Mouse (Mus musculus): ENCODE data around the gene Vps13d. TPM values are rescaled to one million over a fixed set of nuclear protein-coding genes. Genes with fewer than 3 reads are reported as not detected.

Vps13d gene
- polyA plus RNA-seq, 1 experiment from 2014 or later = 12.6 TPM

- Histone ChIP-seq H3K9ac (ENCODE audit: low read depth, low read length) (no peak overlapping the region), H3K27ac (ENCODE audit: low read depth, low read length) (no peak overlapping the region), H3K27me3 (ENCODE audit: control insufficient read depth, insufficient read depth, low read length) (no peaks in the 10 kb centered on the region), H3K4me2 (replicated peaks; ENCODE audit: low read depth, low read length) (no peak overlapping the region), H3K9me3 (ENCODE audit: control insufficient read depth, low read length) (no peaks in the 10 kb centered on the region), H3K4me3 (ENCODE audit: low read length) (no peak overlapping the region), H3K4me1 (ENCODE audit: control insufficient read depth, insufficient read depth, low read length) (0 out of 2 replicates have a peak, but pooled peaks cover 6% of the 10 kb centered on the region), H3K36me3 (ENCODE audit: control insufficient read depth, insufficient read depth, low read length) (no peaks in the 10 kb centered on the region)
- 73% methylated on average over 2 of the region's 2 CpGs for WGBS
- no peak for ATAC-seq (ENCODE audit: low FRiP score, low TSS enrichment)
Measured at GRCm38 (mm10) chr4:145215396-145215795, 20.6 kb upstream of the Vps13d start.

GRCm38 (mm10) chr4:145214786-145215174 is 20.0 kb upstream of the Vps13d start:
- no peak overlapping the region for H3K9ac ChIP-seq (ENCODE audit: low read depth, low read length)
- H3K27me3 ChIP-seq (ENCODE audit: control insufficient read depth, insufficient read depth, low read length) = no peaks in the 10 kb centered on the region
- H3K36me3 ChIP-seq (ENCODE audit: control insufficient read depth, insufficient read depth, low read length) = no peaks in the 10 kb centered on the region
- no peak overlapping the region for H3K4me2 ChIP-seq (replicated peaks; ENCODE audit: low read depth, low read length)
- H3K27ac ChIP-seq (ENCODE audit: low read depth, low read length) = no peak overlapping the region
- peak; percentile 71 for ATAC-seq (ENCODE audit: low FRiP score, low TSS enrichment)
- H3K9me3 ChIP-seq (ENCODE audit: control insufficient read depth, low read length) = no peaks in the 10 kb centered on the region
- 42% methylated on average over 6 of the region's 6 CpGs for WGBS
- no peak overlapping the region for H3K4me3 ChIP-seq (ENCODE audit: low read length)
- 0 out of 2 replicates have a peak, but pooled peaks cover 6% of the 10 kb centered on the region for H3K4me1 ChIP-seq (ENCODE audit: control insufficient read depth, insufficient read depth, low read length)

GRCm38 (mm10) chr4:145213999-145214785 is 19.4 kb upstream of the Vps13d start:
- H3K4me2 ChIP-seq (replicated peaks; ENCODE audit: low read depth, low read length) = no peak overlapping the region
- no peak overlapping the region for H3K27ac ChIP-seq (ENCODE audit: low read depth, low read length)
- H3K27me3 ChIP-seq (ENCODE audit: control insufficient read depth, insufficient read depth, low read length) = no peaks in the 10 kb centered on the region
- 38% methylated on average over 8 of the region's 8 CpGs for WGBS
- H3K4me1 ChIP-seq (ENCODE audit: control insufficient read depth, insufficient read depth, low read length) = 0 out of 2 replicates have a peak, but pooled peaks cover 6% of the 10 kb centered on the region
- H3K9ac ChIP-seq (ENCODE audit: low read depth, low read length) = no peak overlapping the region
- H3K4me3 ChIP-seq (ENCODE audit: low read length) = no peak overlapping the region
- no peaks in the 10 kb centered on the region for H3K36me3 ChIP-seq (ENCODE audit: control insufficient read depth, insufficient read depth, low read length)
- H3K9me3 ChIP-seq (ENCODE audit: control insufficient read depth, low read length) = no peaks in the 10 kb centered on the region
- peak; percentile 92 for ATAC-seq (ENCODE audit: low FRiP score, low TSS enrichment)

GRCm38 (mm10) chr4:145211076-145211475 is 16.3 kb upstream of the Vps13d start:
- Histone ChIP-seq H3K4me1 (ENCODE audit: control insufficient read depth, insufficient read depth, low read length) (0 out of 2 replicates have a peak, but pooled peaks cover 6% of the 10 kb centered on the region), H3K36me3 (ENCODE audit: control insufficient read depth, insufficient read depth, low read length) (no peaks in the 10 kb centered on the region), H3K9me3 (ENCODE audit: control insufficient read depth, low read length) (no peaks in the 10 kb centered on the region), H3K9ac (ENCODE audit: low read depth, low read length) (no peak overlapping the region), H3K27ac (ENCODE audit: low read depth, low read length) (no peak overlapping the region), H3K4me3 (ENCODE audit: low read length) (no peak overlapping the region), H3K4me2 (replicated peaks; ENCODE audit: low read depth, low read length) (no peak overlapping the region), H3K27me3 (ENCODE audit: control insufficient read depth, insufficient read depth, low read length) (no peaks in the 10 kb centered on the region)
- 67% methylated on average over 2 of the region's 2 CpGs for WGBS
- ATAC-seq (ENCODE audit: low FRiP score, low TSS enrichment) = no peak

GRCm38 (mm10) chr4:145210564-145210963 is 15.8 kb upstream of the Vps13d start:
- Histone ChIP-seq H3K4me2 (replicated peaks; ENCODE audit: low read depth, low read length) (no peak overlapping the region), H3K4me1 (ENCODE audit: control insufficient read depth, insufficient read depth, low read length) (0 out of 2 replicates have a peak, but pooled peaks cover 6% of the 10 kb centered on the region), H3K27ac (ENCODE audit: low read depth, low read length) (no peak overlapping the region), H3K9me3 (ENCODE audit: control insufficient read depth, low read length) (no peaks in the 10 kb centered on the region), H3K9ac (ENCODE audit: low read depth, low read length) (no peak overlapping the region), H3K27me3 (ENCODE audit: control insufficient read depth, insufficient read depth, low read length) (no peaks in the 10 kb centered on the region), H3K4me3 (ENCODE audit: low read length) (no peak overlapping the region), H3K36me3 (ENCODE audit: control insufficient read depth, insufficient read depth, low read length) (no peaks in the 10 kb centered on the region)
- WGBS = 92% methylated on average over 5 of the region's 5 CpGs
- no peak for ATAC-seq (ENCODE audit: low FRiP score, low TSS enrichment)

GRCm38 (mm10) chr4:145209690-145210088 is 14.9 kb upstream of the Vps13d start:
- Histone ChIP-seq H3K9me3 (ENCODE audit: control insufficient read depth, low read length) (no peaks in the 10 kb centered on the region), H3K4me2 (replicated peaks; ENCODE audit: low read depth, low read length) (no peak overlapping the region), H3K4me3 (ENCODE audit: low read length) (no peak overlapping the region), H3K9ac (ENCODE audit: low read depth, low read length) (no peak overlapping the region), H3K27me3 (ENCODE audit: control insufficient read depth, insufficient read depth, low read length) (no peaks in the 10 kb centered on the region), H3K27ac (ENCODE audit: low read depth, low read length) (no peak overlapping the region), H3K4me1 (ENCODE audit: control insufficient read depth, insufficient read depth, low read length) (0 out of 2 replicates have a peak, but pooled peaks cover under 1% of the 10 kb centered on the region), H3K36me3 (ENCODE audit: control insufficient read depth, insufficient read depth, low read length) (no peaks in the 10 kb centered on the region)
- WGBS = 36% methylated on average over 5 of the region's 5 CpGs
- no peak for ATAC-seq (ENCODE audit: low FRiP score, low TSS enrichment)

GRCm38 (mm10) chr4:145209076-145209689 is 14.4 kb upstream of the Vps13d start:
- ATAC-seq (ENCODE audit: low FRiP score, low TSS enrichment) = no peak
- Histone ChIP-seq H3K9ac (ENCODE audit: low read depth, low read length) (no peak overlapping the region), H3K9me3 (ENCODE audit: control insufficient read depth, low read length) (no peaks in the 10 kb centered on the region), H3K27me3 (ENCODE audit: control insufficient read depth, insufficient read depth, low read length) (no peaks in the 10 kb centered on the region), H3K27ac (ENCODE audit: low read depth, low read length) (no peak overlapping the region), H3K36me3 (ENCODE audit: control insufficient read depth, insufficient read depth, low read length) (no peaks in the 10 kb centered on the region), H3K4me2 (replicated peaks; ENCODE audit: low read depth, low read length) (no peak overlapping the region), H3K4me3 (ENCODE audit: low read length) (no peak overlapping the region), H3K4me1 (ENCODE audit: control insufficient read depth, insufficient read depth, low read length) (no peaks in the 10 kb centered on the region)
- WGBS = 71% methylated on average over 6 of the region's 6 CpGs

- Histone ChIP-seq H3K27ac (ENCODE audit: low read depth, low read length) (no peak overlapping the region), H3K9me3 (ENCODE audit: control insufficient read depth, low read length) (no peaks in the 10 kb centered on the region)
- ATAC-seq (ENCODE audit: low FRiP score, low TSS enrichment) = no peak
Measured at GRCm38 (mm10) chr4:145207718-145208371, 13.0 kb upstream of the Vps13d start.

GRCm38 (mm10) chr4:145204779-145205178 is 10.0 kb upstream of the Vps13d start:
- WGBS = 85% methylated on average over 8 of the region's 8 CpGs
- no peaks in the 10 kb centered on the region for H3K36me3 ChIP-seq (ENCODE audit: control insufficient read depth, insufficient read depth, low read length)
- H3K4me2 ChIP-seq (replicated peaks; ENCODE audit: low read depth, low read length) = no peak overlapping the region
- H3K4me3 ChIP-seq (ENCODE audit: low read length) = no peak overlapping the region
- no peaks in the 10 kb centered on the region for H3K9me3 ChIP-seq (ENCODE audit: control insufficient read depth, low read length)
- H3K9ac ChIP-seq (ENCODE audit: low read depth, low read length) = no peak overlapping the region
- ATAC-seq (ENCODE audit: low FRiP score, low TSS enrichment) = no peak
- H3K27me3 ChIP-seq (ENCODE audit: control insufficient read depth, insufficient read depth, low read length) = 0 out of 2 replicates have a peak, but pooled peaks cover 2% of the 10 kb centered on the region
- no peak overlapping the region for H3K27ac ChIP-seq (ENCODE audit: low read depth, low read length)
- 0 out of 2 replicates have a peak, but pooled peaks cover 4% of the 10 kb centered on the region for H3K4me1 ChIP-seq (ENCODE audit: control insufficient read depth, insufficient read depth, low read length)

More at GRCm38 (mm10) chr4:145207718-145208371, 13.0 kb upstream of the Vps13d start:
- Histone ChIP-seq H3K4me3 (ENCODE audit: low read length) (no peak overlapping the region), H3K4me2 (replicated peaks; ENCODE audit: low read depth, low read length) (no peak overlapping the region), H3K27me3 (ENCODE audit: control insufficient read depth, insufficient read depth, low read length) (no peaks in the 10 kb centered on the region), H3K4me1 (ENCODE audit: control insufficient read depth, insufficient read depth, low read length) (no peaks in the 10 kb centered on the region), H3K9ac (ENCODE audit: low read depth, low read length) (no peak overlapping the region), H3K36me3 (ENCODE audit: control insufficient read depth, insufficient read depth, low read length) (no peaks in the 10 kb centered on the region)
- WGBS = 88% methylated on average over 3 of the region's 3 CpGs
